Mouse (Mus musculus) CD4-positive, CD25-positive, alpha-beta regulatory T cell, adult 2 months (primary cell): ENCODE measurements around the gene P3h3.
"Not testable (repeated sequence)": the region's sequence is repeated elsewhere in the genome, so short reads cannot be mapped to it uniquely, and the experiment has no call there.

Experiments used
- DNase-seq: peaks from one replicate; pipeline ENCODE4 v3.0.0-alpha.2; 2012; ENCODE audit warnings: low read depth, low spot score

The P3h3 gene

DNA sequence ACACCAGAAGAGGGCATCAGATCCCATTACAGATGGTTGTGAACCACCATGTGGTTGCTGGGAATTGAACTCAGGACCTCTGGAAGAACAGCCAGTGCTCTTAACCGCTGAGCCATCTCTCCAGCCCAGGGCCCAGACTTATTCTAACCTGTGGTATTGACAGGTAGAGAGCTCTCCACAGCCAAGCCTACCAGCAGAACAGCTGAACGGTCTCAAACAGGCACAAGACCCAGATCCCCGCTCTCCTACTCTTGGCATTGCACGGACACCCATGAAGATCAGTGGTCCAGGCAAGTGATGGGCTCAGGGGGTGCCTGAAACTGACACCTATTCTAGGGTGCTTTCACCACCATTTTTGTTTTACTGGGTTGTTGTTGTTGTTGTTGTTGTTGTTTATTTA lies 26.4 kb downstream of the P3h3 start:
- DNase-seq, result not testable (repeated sequence)

GRCm38 (mm10) chr6:124829799-124830700 lies 27.5 kb downstream of the P3h3 start:
- peak; percentile 95 for DNase-seq

DNA sequence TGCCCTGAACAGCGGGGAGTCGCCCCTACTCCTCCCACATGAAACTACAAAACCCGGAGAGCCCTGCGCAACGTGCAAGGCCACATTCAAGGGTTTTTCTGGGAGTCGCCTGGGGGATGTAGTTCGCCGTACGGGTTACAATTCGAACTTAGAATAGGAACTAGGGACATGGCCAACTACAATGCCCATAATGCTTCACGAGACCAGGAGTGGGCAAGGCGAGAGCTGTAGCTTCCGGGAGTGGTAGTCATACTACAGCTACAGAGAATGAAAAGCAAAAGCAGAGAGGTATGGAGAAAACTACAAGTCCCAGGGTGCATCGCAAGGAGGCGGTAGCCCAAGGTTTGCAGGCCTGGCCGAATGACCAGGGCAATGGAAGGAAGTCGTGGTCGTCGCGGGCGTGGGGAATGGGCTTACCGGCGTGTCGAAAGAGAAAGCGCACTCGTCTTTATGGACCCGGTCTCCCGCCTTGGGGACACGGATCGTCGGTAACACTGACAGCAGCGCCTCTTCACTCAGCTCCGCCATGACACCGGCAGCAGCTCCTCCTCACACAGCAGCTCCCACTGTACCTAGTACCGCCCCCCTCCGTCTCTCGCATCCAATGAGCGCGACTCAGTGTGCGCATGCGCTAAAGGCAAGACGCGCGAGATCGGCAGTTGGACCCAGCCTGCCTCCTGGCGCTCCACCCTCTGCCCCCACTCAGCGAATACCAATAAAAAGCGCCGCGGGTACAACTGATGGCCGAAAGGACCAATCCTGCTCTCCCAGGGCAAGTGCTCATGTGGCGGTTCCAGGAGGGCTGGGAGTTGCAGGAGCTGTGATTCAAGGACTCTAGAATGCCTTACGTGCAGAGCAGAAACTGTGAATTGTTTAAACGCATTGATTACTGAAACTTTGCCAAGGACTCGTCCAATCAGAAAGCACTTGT lies 28.4 kb downstream of the P3h3 start, which contains the start of the genes Usp5 and Cdca3:
TSS of gene Usp5 (minus strand) at position 617 of the 931 bp plus-strand sequence.
TSS of gene Cdca3 (plus strand) at position 680 of the 931 bp plus-strand sequence.
- DNase-seq, result peak; percentile 99

DNA sequence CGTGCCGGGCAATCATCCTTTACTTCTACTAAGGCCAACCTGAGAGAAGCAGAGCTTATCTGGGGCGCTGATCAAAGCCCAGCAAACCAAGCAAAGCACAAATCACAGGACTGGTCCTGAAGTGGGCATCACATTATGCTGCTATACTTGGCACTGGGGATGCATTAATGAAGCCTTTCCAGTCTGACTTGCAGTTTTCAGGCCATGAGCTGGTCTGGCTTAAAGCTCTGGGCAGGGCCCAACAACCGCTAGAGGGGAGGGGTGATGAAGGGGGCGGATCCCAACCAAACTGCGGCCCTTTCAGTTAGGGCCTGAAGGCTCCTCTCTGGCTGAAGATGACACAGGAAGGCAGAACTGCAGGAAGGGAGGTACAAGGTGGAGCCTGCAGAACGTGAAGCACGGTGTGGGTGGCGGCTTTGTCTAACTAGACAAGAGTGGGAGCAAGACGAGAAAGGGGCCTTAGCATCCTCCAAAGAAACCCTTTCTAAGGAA lies 29.4 kb downstream of the P3h3 start:
- DNase-seq, result peak; percentile 57

GRCm38 (mm10) chr6:124822049-124822448 lies 35.5 kb downstream of the P3h3 start:
- no peak for DNase-seq

DNA sequence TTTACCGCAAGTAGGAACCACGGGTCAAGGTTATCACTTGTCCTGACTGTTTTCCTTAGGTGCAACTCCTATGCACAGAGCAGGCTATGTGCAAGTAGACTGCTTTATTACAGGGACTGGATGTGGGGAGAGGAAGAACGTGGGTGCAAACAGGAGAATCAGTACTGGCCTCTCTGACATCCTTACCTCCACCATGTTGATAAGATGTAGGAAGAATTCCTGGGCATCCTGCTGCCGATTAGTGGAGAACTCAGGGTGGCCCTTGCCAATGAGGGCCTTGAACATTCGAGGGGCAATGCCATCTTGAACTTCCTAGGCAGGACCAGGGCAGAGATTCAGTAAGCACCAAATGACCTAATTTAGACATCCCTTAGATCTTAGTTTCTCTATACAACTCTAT lies 36.7 kb downstream of the P3h3 start:
- no peak for DNase-seq

DNA sequence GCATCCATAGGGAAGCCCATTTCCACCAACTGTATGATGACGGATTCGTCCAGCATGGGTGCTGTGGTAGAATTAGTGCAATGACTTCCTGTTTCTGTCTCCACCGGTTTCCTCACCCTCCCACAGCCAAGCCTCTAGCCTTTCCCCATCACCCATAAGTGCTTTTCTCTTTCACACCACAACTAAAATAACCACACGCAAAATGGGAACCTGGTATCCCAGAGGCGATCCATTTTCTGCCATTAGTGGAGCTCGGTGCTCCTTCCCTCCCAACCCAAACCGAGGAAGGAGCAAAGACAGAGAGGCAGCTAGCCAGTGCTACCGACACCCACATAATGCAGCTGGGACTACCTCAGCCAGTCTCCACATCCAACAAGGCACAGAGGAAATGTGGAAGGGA lies 39.6 kb downstream of the P3h3 start:
- no peak for DNase-seq

- no peak for DNase-seq
These were observed 40.0 kb downstream of the P3h3 start for GRCm38 (mm10) chr6:124817563-124817962.

GRCm38 (mm10) chr6:124817125-124817524 lies 40.4 kb downstream of the P3h3 start:
- DNase-seq, result no peak

DNA sequence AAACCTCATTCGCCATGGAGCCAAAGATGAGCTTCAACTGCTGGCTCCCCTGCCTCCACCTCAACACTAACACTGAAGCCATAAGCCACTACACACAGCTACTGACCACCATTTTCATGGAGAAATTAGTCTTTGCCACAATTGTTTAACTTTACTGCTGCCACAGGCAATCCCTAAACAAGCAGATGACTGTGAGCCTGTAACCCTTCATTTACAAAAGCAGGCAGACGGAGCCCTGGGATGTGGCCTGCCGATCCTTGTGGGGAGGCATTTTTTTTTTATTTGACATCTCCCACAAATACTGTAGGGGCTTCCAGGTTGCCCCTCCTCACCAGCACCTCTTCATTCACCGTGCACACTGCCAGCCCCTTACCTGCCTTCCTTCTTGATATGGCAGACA lies 40.9 kb downstream of the P3h3 start:
- DNase-seq, result no peak

GRCm38 (mm10) chr6:124814858-124815774 lies 42.4 kb downstream of the P3h3 start:
- DNase-seq, result no peak

DNA sequence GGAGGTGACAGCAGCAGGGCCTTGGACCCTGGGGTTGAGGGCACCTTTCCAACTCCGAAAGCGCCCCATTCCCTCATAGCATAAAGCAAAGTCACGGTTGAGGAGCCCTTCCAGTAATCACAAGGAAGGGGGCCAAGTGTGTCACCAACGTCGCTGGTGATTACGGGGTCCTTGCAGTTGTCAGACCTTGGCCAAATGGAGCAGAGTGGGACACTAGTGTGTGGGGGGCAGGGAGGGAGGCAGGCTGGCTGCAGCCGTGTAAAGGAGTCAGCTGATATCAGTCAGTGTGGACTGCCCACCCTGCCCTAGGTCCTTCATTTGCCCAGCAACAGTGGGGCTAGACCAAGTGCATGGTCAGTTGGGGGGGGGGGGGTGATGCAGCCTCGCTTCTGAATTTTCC lies 43.1 kb downstream of the P3h3 start:
- DNase-seq, result no peak

GRCm38 (mm10) chr6:124813933-124814332 lies 43.6 kb downstream of the P3h3 start, which contains the start of gene Tpi1:
TSS of gene Tpi1 (minus strand) at chr6:124814296.
- peak; percentile 87 for DNase-seq

GRCm38 (mm10) chr6:124813496-124813895 lies 44.1 kb downstream of the P3h3 start:
- peak; percentile 79 for DNase-seq

DNA sequence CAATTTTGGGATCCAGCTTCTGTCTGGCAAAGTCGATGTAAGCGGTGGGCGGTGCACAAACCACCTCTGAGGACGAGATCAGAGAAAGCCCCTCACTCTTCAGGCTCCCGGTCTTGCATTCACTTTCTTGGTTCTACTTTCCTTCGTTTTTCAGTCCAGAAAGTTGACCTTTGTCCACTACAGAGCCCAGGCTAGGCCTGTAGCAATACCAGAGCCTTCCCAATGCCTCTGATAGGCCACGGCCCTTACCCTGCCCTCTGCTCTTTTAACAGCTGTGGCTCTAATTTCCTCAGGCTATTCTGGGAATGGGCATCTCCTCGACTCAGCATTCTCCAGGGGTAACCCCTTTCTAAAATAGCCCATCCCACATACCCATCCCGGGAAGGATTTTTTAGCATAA lies 44.7 kb downstream of the P3h3 start:
- no peak for DNase-seq

- DNase-seq, result no peak
These were observed 45.6 kb downstream of the P3h3 start for GRCm38 (mm10) chr6:124811701-124812560.

DNA sequence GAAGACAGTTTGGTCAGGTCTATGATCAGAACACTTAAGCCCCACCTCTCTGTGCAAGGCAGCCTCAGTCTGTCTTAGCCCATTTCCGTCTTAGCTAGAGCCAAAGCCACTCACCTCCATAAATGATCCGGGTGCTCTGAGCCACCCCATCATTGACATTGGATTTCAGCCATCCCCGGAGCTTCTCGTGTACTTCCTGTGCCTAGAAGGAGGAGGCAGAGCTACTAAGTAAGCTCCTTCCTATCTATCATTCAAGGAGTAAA lies 46.2 kb downstream of the P3h3 start:
- no peak for DNase-seq

- not testable (repeated sequence) for DNase-seq
These were observed 46.8 kb downstream of the P3h3 start for GRCm38 (mm10) chr6:124810566-124811402.
